Mouse (Mus musculus): Measurements from ENCODE around the gene Tet3. TPM values are rescaled to one million over a fixed set of nuclear protein-coding genes. Genes with fewer than 3 reads are reported as not detected.

Gene Tet3
- 1.8 and 2.0 TPM in 2 replicates for polyA plus RNA-seq (2012; rRNA removed)

- H3K4me1 ChIP-seq (ENCODE audit: control insufficient read depth, insufficient read depth, low read length), result peaks cover 12% of the 10 kb centered on the region
- H3K4me3 ChIP-seq (ENCODE audit: control insufficient read depth, low read depth, low read length), result no peak within 1 kb of the TSS
- no peaks in the 10 kb centered on the region for H3K27me3 ChIP-seq (ENCODE audit: control insufficient read depth, insufficient read depth, low read length)
- no peaks in the 10 kb centered on the region for H3K36me3 ChIP-seq (ENCODE audit: control insufficient read depth, insufficient read depth, low read length)
- TF ChIP-seq CTCF (IDR thresholded peaks at IDR 0.05; ENCODE audit: control insufficient read depth, insufficient read depth, insufficient replicate concordance, low read depth, low read length), result no peak
- TF ChIP-seq POLR2A (IDR thresholded peaks at IDR 0.05; ENCODE audit: control insufficient read depth, low read depth, low read length), result no peak
- no peak within 1 kb of the TSS for H3K27ac ChIP-seq (ENCODE audit: control insufficient read depth, insufficient read depth, low read depth, low read length)
These were observed at the start of gene Tet3 for GRCm38 (mm10) chr6:83459034-83459644. Gene Tet3 (minus strand): TSS chr6:83459084.

- Histone ChIP-seq H3K36me3 (ENCODE audit: control insufficient read depth, insufficient read depth, low read length) (no peaks in the 10 kb centered on the region), H3K4me1 (ENCODE audit: control insufficient read depth, insufficient read depth, low read length) (peaks cover 2% of the 10 kb centered on the region), H3K4me3 (ENCODE audit: control insufficient read depth, low read depth, low read length) (peak overlapping the region; percentile 89), H3K27ac (ENCODE audit: control insufficient read depth, insufficient read depth, low read depth, low read length) (peak overlapping the region; percentile 61), H3K27me3 (ENCODE audit: control insufficient read depth, insufficient read depth, low read length) (no peaks in the 10 kb centered on the region)
- TF ChIP-seq POLR2A (IDR thresholded peaks at IDR 0.05; ENCODE audit: control insufficient read depth, low read depth, low read length), result no peak
- TF ChIP-seq CTCF (IDR thresholded peaks at IDR 0.05; ENCODE audit: control insufficient read depth, insufficient read depth, insufficient replicate concordance, low read depth, low read length), result no peak
These were observed 48.3 kb upstream of the Tet3 start for GRCm38 (mm10) chr6:83507168-83507546.

GRCm38 (mm10) chr6:83506258-83507167, 47.6 kb upstream of the Tet3 start, which contains the start of gene Dguok:
Gene Dguok (minus strand): TSS chr6:83506969.
- Histone ChIP-seq H3K4me1 (ENCODE audit: control insufficient read depth, insufficient read depth, low read length) (peaks cover 2% of the 10 kb centered on the region), H3K4me3 (ENCODE audit: control insufficient read depth, low read depth, low read length) (peak within 1 kb of the TSS; percentile 89), H3K27ac (ENCODE audit: control insufficient read depth, insufficient read depth, low read depth, low read length) (peak within 1 kb of the TSS; percentile 86), H3K36me3 (ENCODE audit: control insufficient read depth, insufficient read depth, low read length) (no peaks in the 10 kb centered on the region), H3K27me3 (ENCODE audit: control insufficient read depth, insufficient read depth, low read length) (no peaks in the 10 kb centered on the region)
- TF ChIP-seq CTCF (IDR thresholded peaks at IDR 0.05; ENCODE audit: control insufficient read depth, insufficient read depth, insufficient replicate concordance, low read depth, low read length), result no peak
- TF ChIP-seq POLR2A (IDR thresholded peaks at IDR 0.05; ENCODE audit: control insufficient read depth, low read depth, low read length), result peak; percentile 93

DNA sequence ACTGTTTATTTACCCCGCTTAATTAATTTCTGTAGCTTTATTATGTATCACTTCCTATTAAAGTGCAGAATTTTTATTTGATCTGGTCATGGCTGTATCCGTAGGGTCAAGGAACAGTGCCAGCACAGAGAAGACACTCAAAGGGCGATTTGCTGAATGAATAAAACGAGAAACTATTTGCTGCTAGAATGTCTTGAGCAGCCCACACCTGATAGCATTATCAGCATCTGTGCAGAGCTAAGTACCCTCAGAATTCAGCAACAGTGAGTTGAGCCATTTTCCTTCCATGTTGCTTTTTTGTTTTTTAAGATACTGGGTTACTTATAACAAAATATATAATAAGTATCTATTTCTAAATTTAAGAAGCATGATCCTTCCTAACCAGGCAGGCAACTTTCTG, 46.7 kb upstream of the Tet3 start:
- Histone ChIP-seq H3K36me3 (ENCODE audit: control insufficient read depth, insufficient read depth, low read length) (no peaks in the 10 kb centered on the region), H3K27ac (ENCODE audit: control insufficient read depth, insufficient read depth, low read depth, low read length) (no peak overlapping the region), H3K4me3 (ENCODE audit: control insufficient read depth, low read depth, low read length) (no peak overlapping the region), H3K27me3 (ENCODE audit: control insufficient read depth, insufficient read depth, low read length) (no peaks in the 10 kb centered on the region), H3K4me1 (ENCODE audit: control insufficient read depth, insufficient read depth, low read length) (peaks cover 2% of the 10 kb centered on the region)
- no peak for TF ChIP-seq POLR2A (IDR thresholded peaks at IDR 0.05; ENCODE audit: control insufficient read depth, low read depth, low read length)

DNA sequence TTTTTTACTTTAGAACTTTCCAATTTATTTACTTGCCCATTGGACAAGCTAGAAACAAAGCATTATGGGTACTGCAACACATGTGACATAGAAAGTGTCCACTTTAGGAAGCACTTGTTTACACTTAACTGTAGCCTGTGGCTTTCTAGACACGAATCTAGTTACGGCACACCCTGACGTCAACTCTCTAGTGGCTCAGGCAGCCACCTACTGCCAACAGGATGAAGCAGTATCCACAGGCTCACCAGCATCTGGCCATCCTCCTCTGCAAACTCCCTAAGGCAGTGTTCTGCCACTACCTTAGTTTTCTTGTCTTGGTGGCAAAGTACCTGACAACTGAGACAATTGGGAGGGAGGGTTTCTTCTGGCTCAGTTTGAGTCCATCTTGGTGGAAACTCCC, 44.5 kb upstream of the Tet3 start:
- peaks cover 2% of the 10 kb centered on the region for H3K4me1 ChIP-seq (ENCODE audit: control insufficient read depth, insufficient read depth, low read length)
- no peak overlapping the region for H3K27ac ChIP-seq (ENCODE audit: control insufficient read depth, insufficient read depth, low read depth, low read length)
- H3K27me3 ChIP-seq (ENCODE audit: control insufficient read depth, insufficient read depth, low read length), result no peaks in the 10 kb centered on the region
- TF ChIP-seq POLR2A (IDR thresholded peaks at IDR 0.05; ENCODE audit: control insufficient read depth, low read depth, low read length), result no peak
- no peak for TF ChIP-seq CTCF (IDR thresholded peaks at IDR 0.05; ENCODE audit: control insufficient read depth, insufficient read depth, insufficient replicate concordance, low read depth, low read length)
- H3K4me3 ChIP-seq (ENCODE audit: control insufficient read depth, low read depth, low read length), result no peak overlapping the region
- no peaks in the 10 kb centered on the region for H3K36me3 ChIP-seq (ENCODE audit: control insufficient read depth, insufficient read depth, low read length)

DNA sequence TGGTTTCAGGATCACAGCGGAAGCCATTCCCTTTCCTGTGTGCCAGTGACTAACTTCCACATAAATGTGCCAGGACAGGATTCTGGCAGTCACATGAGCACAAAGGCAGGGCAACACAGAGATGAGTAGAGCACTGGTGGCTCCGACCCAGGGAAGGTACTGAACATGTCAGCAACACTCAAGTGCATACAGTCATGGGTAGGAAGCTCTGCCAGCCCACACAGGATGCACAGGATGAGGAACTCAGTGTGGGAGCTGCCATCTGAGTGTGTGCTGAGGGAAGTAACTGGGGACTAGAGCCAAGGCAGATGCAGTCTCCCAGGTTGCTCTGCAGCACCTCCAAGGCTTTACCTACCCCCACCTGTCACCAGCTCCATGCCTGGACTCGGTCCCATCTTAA, 43.8 kb upstream of the Tet3 start:
- peaks cover 3% of the 10 kb centered on the region for H3K4me1 ChIP-seq (ENCODE audit: control insufficient read depth, insufficient read depth, low read length)
- H3K27ac ChIP-seq (ENCODE audit: control insufficient read depth, insufficient read depth, low read depth, low read length), result 0 out of 2 replicates have a peak overlapping the region, but pooled peaks have one; percentile 16
- no peaks in the 10 kb centered on the region for H3K36me3 ChIP-seq (ENCODE audit: control insufficient read depth, insufficient read depth, low read length)
- no peaks in the 10 kb centered on the region for H3K27me3 ChIP-seq (ENCODE audit: control insufficient read depth, insufficient read depth, low read length)
- no peak overlapping the region for H3K4me3 ChIP-seq (ENCODE audit: control insufficient read depth, low read depth, low read length)
- TF ChIP-seq CTCF (IDR thresholded peaks at IDR 0.05; ENCODE audit: control insufficient read depth, insufficient read depth, insufficient replicate concordance, low read depth, low read length), result peak; percentile 4; the same call in 1 of the 2 replicates
- TF ChIP-seq POLR2A (IDR thresholded peaks at IDR 0.05; ENCODE audit: control insufficient read depth, low read depth, low read length), result no peak

GRCm38 (mm10) chr6:83501524-83502310, 42.8 kb upstream of the Tet3 start:
- TF ChIP-seq CTCF (IDR thresholded peaks at IDR 0.05; ENCODE audit: control insufficient read depth, insufficient read depth, insufficient replicate concordance, low read depth, low read length) (no peak), POLR2A (IDR thresholded peaks at IDR 0.05; ENCODE audit: control insufficient read depth, low read depth, low read length) (no peak)
- Histone ChIP-seq H3K27me3 (ENCODE audit: control insufficient read depth, insufficient read depth, low read length) (no peaks in the 10 kb centered on the region), H3K4me1 (ENCODE audit: control insufficient read depth, insufficient read depth, low read length) (peaks cover 8% of the 10 kb centered on the region), H3K36me3 (ENCODE audit: control insufficient read depth, insufficient read depth, low read length) (no peaks in the 10 kb centered on the region), H3K4me3 (ENCODE audit: control insufficient read depth, low read depth, low read length) (no peak overlapping the region), H3K27ac (ENCODE audit: control insufficient read depth, insufficient read depth, low read depth, low read length) (peak overlapping the region; percentile 3; the same call in 1 of the 2 replicates)
